Mouse (Mus musculus): Measurements from ENCODE around the gene Ctsf. TPM values are rescaled to one million over a fixed set of nuclear protein-coding genes. Genes with fewer than 3 reads are reported as not detected.

Gene Ctsf
- total and polyA plus RNA-seq, 2 experiments: 44.1 to 88.9 TPM

- H3K36me3 ChIP-seq (ENCODE audit: control insufficient read depth, insufficient read depth, low read length): no peaks in the 10 kb centered on the region
- 87% methylated on average over 6 of the region's 6 CpGs for WGBS
- no peak for DNase-seq (ENCODE audit: extremely low read depth, low read depth, low spot score)
- H3K4me1 ChIP-seq (ENCODE audit: control insufficient read depth, insufficient read depth, low read length): peaks cover 20% of the 10 kb centered on the region
- H3K27ac ChIP-seq (replicated peaks; ENCODE audit: insufficient read depth, low read depth, low read length): no peak overlapping the region
- H3K27me3 ChIP-seq (ENCODE audit: control insufficient read depth, insufficient read depth, low read length): no peaks in the 10 kb centered on the region
- no peak overlapping the region for H3K9ac ChIP-seq (ENCODE audit: low read depth, low read length)
- H3K4me3 ChIP-seq (ENCODE audit: insufficient read depth, low read depth, low read length): no peak overlapping the region
- peaks cover 23% of the 10 kb centered on the region; the same call in 1 of the 2 replicates for H3K79me2 ChIP-seq (ENCODE audit: control insufficient read depth, insufficient read depth, low read length)
- TF ChIP-seq CTCF (IDR thresholded peaks at IDR 0.05; ENCODE audit: low read depth, low read length) (peak; percentile 59), POLR2A (IDR thresholded peaks at IDR 0.05; ENCODE audit: extremely low read depth, insufficient read depth, low read length) (no peak)
Measured at GRCm38 (mm10) chr19:4813015-4813414, 41.9 kb upstream of the Ctsf start.

- Histone ChIP-seq H3K9ac (ENCODE audit: low read depth, low read length) (no peak overlapping the region), H3K4me1 (ENCODE audit: control insufficient read depth, insufficient read depth, low read length) (peaks cover 9% of the 10 kb centered on the region), H3K27me3 (ENCODE audit: control insufficient read depth, insufficient read depth, low read length) (no peaks in the 10 kb centered on the region), H3K27ac (replicated peaks; ENCODE audit: insufficient read depth, low read depth, low read length) (no peak overlapping the region), H3K79me2 (ENCODE audit: control insufficient read depth, insufficient read depth, low read length) (no peaks in the 10 kb centered on the region; the same call in 1 of the 2 replicates), H3K4me3 (ENCODE audit: insufficient read depth, low read depth, low read length) (no peak overlapping the region), H3K36me3 (ENCODE audit: control insufficient read depth, insufficient read depth, low read length) (no peaks in the 10 kb centered on the region)
- no peak for TF ChIP-seq CTCF (IDR thresholded peaks at IDR 0.05; ENCODE audit: low read depth, low read length)
- TF ChIP-seq POLR2A (IDR thresholded peaks at IDR 0.05; ENCODE audit: extremely low read depth, insufficient read depth, low read length): no peak
- WGBS: 30% methylated on average over 1 of the region's 1 CpGs
- peak; percentile 55 for DNase-seq (ENCODE audit: extremely low read depth, low read depth, low spot score)
Measured at GRCm38 (mm10) chr19:4817182-4817835, 37.6 kb upstream of the Ctsf start.

- 12% methylated on average over 5 of the region's 5 CpGs for WGBS
Measured at GRCm38 (mm10) chr19:4820678-4821303, 34.1 kb upstream of the Ctsf start.

GRCm38 (mm10) chr19:4828444-4829114 is 26.4 kb upstream of the Ctsf start:
- no peak for TF ChIP-seq POLR2A (IDR thresholded peaks at IDR 0.05; ENCODE audit: extremely low read depth, insufficient read depth, low read length)
- H3K27ac ChIP-seq (replicated peaks; ENCODE audit: insufficient read depth, low read depth, low read length): peak overlapping the region; percentile 83
- H3K79me2 ChIP-seq (ENCODE audit: control insufficient read depth, insufficient read depth, low read length): peaks cover 16% of the 10 kb centered on the region
- peak; percentile 85 for DNase-seq (ENCODE audit: extremely low read depth, low read depth, low spot score)
- H3K36me3 ChIP-seq (ENCODE audit: control insufficient read depth, insufficient read depth, low read length): peaks cover 67% of the 10 kb centered on the region
- peaks cover 22% of the 10 kb centered on the region for H3K4me1 ChIP-seq (ENCODE audit: control insufficient read depth, insufficient read depth, low read length)
- no peaks in the 10 kb centered on the region for H3K27me3 ChIP-seq (ENCODE audit: control insufficient read depth, insufficient read depth, low read length)
- peak overlapping the region; percentile 20; the same call in 1 of the 2 replicates for H3K9ac ChIP-seq (ENCODE audit: low read depth, low read length)
- WGBS: 21% methylated on average over 16 of the region's 16 CpGs
- no peak overlapping the region for H3K4me3 ChIP-seq (ENCODE audit: insufficient read depth, low read depth, low read length)

More at GRCm38 (mm10) chr19:4820678-4821303, 34.1 kb upstream of the Ctsf start:
- TF ChIP-seq CTCF (IDR thresholded peaks at IDR 0.05; ENCODE audit: low read depth, low read length) (no peak), POLR2A (IDR thresholded peaks at IDR 0.05; ENCODE audit: extremely low read depth, insufficient read depth, low read length) (no peak)
- peak; percentile 98 for DNase-seq (ENCODE audit: extremely low read depth, low read depth, low spot score)
- Histone ChIP-seq H3K27me3 (ENCODE audit: control insufficient read depth, insufficient read depth, low read length) (no peaks in the 10 kb centered on the region), H3K4me3 (ENCODE audit: insufficient read depth, low read depth, low read length) (no peak overlapping the region), H3K4me1 (ENCODE audit: control insufficient read depth, insufficient read depth, low read length) (peaks cover 9% of the 10 kb centered on the region), H3K9ac (ENCODE audit: low read depth, low read length) (no peak overlapping the region), H3K79me2 (ENCODE audit: control insufficient read depth, insufficient read depth, low read length) (no peaks in the 10 kb centered on the region), H3K36me3 (ENCODE audit: control insufficient read depth, insufficient read depth, low read length) (peaks cover 16% of the 10 kb centered on the region), H3K27ac (replicated peaks; ENCODE audit: insufficient read depth, low read depth, low read length) (peak overlapping the region; percentile 43)

GRCm38 (mm10) chr19:4829156-4829555 is 25.8 kb upstream of the Ctsf start:
- Histone ChIP-seq H3K4me3 (ENCODE audit: insufficient read depth, low read depth, low read length) (no peak overlapping the region), H3K79me2 (ENCODE audit: control insufficient read depth, insufficient read depth, low read length) (peaks cover 18% of the 10 kb centered on the region), H3K9ac (ENCODE audit: low read depth, low read length) (no peak overlapping the region), H3K27ac (replicated peaks; ENCODE audit: insufficient read depth, low read depth, low read length) (peak overlapping the region; percentile 83), H3K36me3 (ENCODE audit: control insufficient read depth, insufficient read depth, low read length) (peaks cover 70% of the 10 kb centered on the region), H3K27me3 (ENCODE audit: control insufficient read depth, insufficient read depth, low read length) (no peaks in the 10 kb centered on the region), H3K4me1 (ENCODE audit: control insufficient read depth, insufficient read depth, low read length) (peaks cover 25% of the 10 kb centered on the region)
- 26% methylated on average over 7 of the region's 7 CpGs for WGBS
- TF ChIP-seq CTCF (IDR thresholded peaks at IDR 0.05; ENCODE audit: low read depth, low read length) (no peak), POLR2A (IDR thresholded peaks at IDR 0.05; ENCODE audit: extremely low read depth, insufficient read depth, low read length) (no peak)
- DNase-seq (ENCODE audit: extremely low read depth, low read depth, low spot score): peak; percentile 93

Measured in liver, adult 2 months (tissue).